8 mouse cellular contexts compared by ENCODE assay signal in the genomic region with DNA sequence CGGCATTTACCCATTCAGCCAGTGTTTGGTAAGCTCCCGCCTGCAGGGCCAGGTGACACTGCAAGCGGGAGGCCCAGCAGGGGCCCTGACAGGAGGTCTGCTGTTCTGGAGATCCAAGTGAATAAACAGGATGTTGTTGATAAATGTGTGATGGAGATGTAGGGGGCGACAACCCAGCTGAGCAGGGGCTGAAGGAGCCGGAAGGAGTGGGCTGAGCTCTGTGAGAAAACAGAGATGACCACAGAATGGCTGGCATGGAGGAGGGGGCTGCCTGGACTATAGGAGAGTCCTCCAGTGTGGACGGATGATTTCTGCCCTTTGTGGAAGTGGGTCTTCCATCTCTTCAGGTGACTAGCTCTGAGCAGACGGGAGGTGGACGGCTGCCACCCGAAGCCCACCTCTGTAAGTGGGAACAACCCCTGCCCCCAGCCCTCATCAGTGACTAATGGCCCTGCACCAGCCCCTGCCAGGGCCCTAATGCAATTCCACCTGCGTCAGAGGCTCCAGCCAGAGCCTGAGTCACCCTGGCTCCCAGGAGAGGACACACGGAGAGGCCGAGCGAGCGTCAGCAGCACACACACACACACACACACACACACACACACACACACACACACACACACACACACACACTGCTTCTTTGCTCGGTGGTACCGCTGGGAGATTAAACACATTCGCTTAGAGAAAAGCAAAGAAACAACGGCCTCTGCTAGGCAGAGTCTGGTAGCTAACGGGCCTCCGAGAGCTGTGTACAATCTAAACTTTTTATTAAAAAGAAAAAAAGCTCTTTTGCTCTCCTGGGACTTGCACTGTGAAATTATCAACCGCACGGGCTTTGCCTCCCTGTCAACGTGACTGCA. TPM values are rescaled to one million over a fixed set of nuclear protein-coding genes. Genes with fewer than 3 reads are reported as not detected.
DNase-seq lines count a peak whose midpoint lies in the region; ATAC-seq lines count a peak whose summit lies in the region.

No protein-coding gene starts in this region.

- H3K27me3 ChIP-seq in embryonic facial prominence, embryonic 10.5 days (replicated peaks; ENCODE audit: low read depth, poor library complexity, severe bottlenecking), result no peaks in the 10 kb centered on the region
- no peaks in the 10 kb centered on the region for H3K27me3 ChIP-seq in heart, embryonic 10.5 days (ENCODE audit: insufficient read depth, poor library complexity, severe bottlenecking)

- peak; percentile 49; the same call in 1 of the 2 replicates for ATAC-seq in cerebellum, adult (ENCODE audit: insufficient number of reproducible peaks, low FRiP score, low TSS enrichment)

- H3K27ac ChIP-seq in embryonic facial prominence, embryonic 10.5 days (replicated peaks), result peak overlapping the region; percentile 73
- peak overlapping the region; percentile 82 for H3K27ac ChIP-seq in heart, embryonic 10.5 days

- H3K9me3 ChIP-seq in embryonic facial prominence, embryonic 10.5 days, result no peaks in the 10 kb centered on the region
- no peaks in the 10 kb centered on the region for H3K9me3 ChIP-seq in heart, embryonic 10.5 days

- peaks cover 53% of the 10 kb centered on the region for H3K4me1 ChIP-seq in embryonic facial prominence, embryonic 10.5 days
- H3K4me1 ChIP-seq in heart, embryonic 10.5 days, result peaks cover 43% of the 10 kb centered on the region

- DNase-seq in cerebellum, adult 11-12 months, result no peak
- DNase-seq in embryonic facial prominence, embryonic 10.5 days (ENCODE audit: low spot score), result peak; percentile 48
- no peak for DNase-seq in heart, embryonic 10.5 days (ENCODE audit: low spot score)
- DNase-seq in kidney, adult 8-10 months, result peak; percentile 52 to 55
- peak; percentile 28 for DNase-seq in lung, postnatal 36 days
- DNase-seq in layer of hippocampus, postnatal 10 days (ENCODE audit: low spot score in 2 of 2), result no peak
- DNase-seq in left cerebral cortex, adult 8-10 months (ENCODE audit: low spot score in 2 of 2), result no peak

- peak overlapping the region; percentile 25; the same call in 1 of the 2 replicates for H3K4me3 ChIP-seq in embryonic facial prominence, embryonic 10.5 days
- peak overlapping the region; percentile 20; the same call in 1 of the 2 replicates for H3K4me3 ChIP-seq in heart, embryonic 10.5 days

- 26% methylated on average over 23 of the region's 23 CpGs for WGBS in embryonic facial prominence, embryonic 10.5 days
- 24% methylated on average over 23 of the region's 23 CpGs for WGBS in heart, embryonic 10.5 days

- H3K36me3 ChIP-seq in embryonic facial prominence, embryonic 10.5 days (replicated peaks), result no peaks in the 10 kb centered on the region
- H3K36me3 ChIP-seq in heart, embryonic 10.5 days, result no peaks in the 10 kb centered on the region

RNA-seq across cellular contexts. Expression of gene Vapb, which starts 52.9 kb away (rescaled TPM):
- polyA plus RNA-seq in embryonic facial prominence, embryonic 10.5 days (2016; fragmentation: Nextera tagmentation; extraction: Ambion mirVana), result 8.1 and 9.8 TPM in 2 replicates
- polyA plus RNA-seq in heart, embryonic 10.5 days (2016; fragmentation: Nextera tagmentation; extraction: Ambion mirVana), result 11.2 and 13.6 TPM in 2 replicates
- 100 to 1,000 TPM in 1 of 2 experiments, 10 to 100 TPM in 1; 96.4 to 101 TPM for total RNA-seq in layer of hippocampus, postnatal 10 days (2021)
- total RNA-seq in left cerebral cortex, adult 8-10 months (2022), result 100 to 1,000 TPM; 117 to 139 (median 129) TPM

Comparison
In these comparisons a context has a peak if more than half of its experiments do, and no peak if none do; other contexts are left out.
1. DNase-seq: peak in embryonic facial prominence, embryonic 10.5 days (single experiment), kidney, adult 8-10 months (2 of 2) and lung, postnatal 36 days (single experiment); none in cerebellum, adult 11-12 months (single experiment), heart, embryonic 10.5 days (single experiment), layer of hippocampus, postnatal 10 days (0 of 2) and left cerebral cortex, adult 8-10 months (0 of 2).